Mouse (Mus musculus): ENCODE data around the gene Dapl1. TPM values are rescaled to one million over a fixed set of nuclear protein-coding genes. Genes with fewer than 3 reads are reported as not detected.

Dapl1 gene
- polyA plus RNA-seq (2015; fragmentation: Nextera tagmentation; extraction: Ambion mirVana): 36.1 and 38.5 TPM in 2 replicates

DNA sequence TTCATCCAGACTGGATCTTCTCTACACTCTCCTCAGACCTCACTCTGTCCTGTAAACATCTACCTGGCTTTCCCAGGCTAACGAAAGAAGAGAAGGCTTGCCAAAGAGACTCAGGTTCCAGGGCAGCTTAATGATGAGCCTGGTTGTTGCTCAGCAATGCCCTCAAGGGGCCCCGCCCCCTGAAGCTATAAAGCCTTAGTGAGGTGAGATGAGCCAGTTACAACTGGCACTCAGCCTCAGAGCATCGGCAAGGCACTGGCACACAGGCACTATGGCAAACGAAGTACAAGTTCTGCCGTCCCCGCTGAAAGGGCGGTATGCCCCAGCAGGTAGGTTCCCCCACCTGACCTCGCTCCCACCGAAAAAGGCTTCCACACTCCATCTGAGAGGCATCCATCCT lies at the start of gene Dapl1:
Gene Dapl1, plus strand, starts transcription at position 216 of the 400 bp plus-strand sequence.

Other genes with a start within 250 kb of the Dapl1 start
- 11.5 and 13.0 TPM in 2 replicates for gene Tanc1, start 127.4 kb downstream of the Dapl1 start, polyA plus RNA-seq (2015; fragmentation: Nextera tagmentation; extraction: Ambion mirVana)

All from urinary bladder, postnatal 0 days (tissue).